In genomic region chr10:80578131-80578750, GRCm38 (mm10) we compare ENCODE assay signal across 8 mouse cellular contexts. TPM values are rescaled to one million over a fixed set of nuclear protein-coding genes. Genes with fewer than 3 reads are reported as not detected.
DNase-seq lines count a peak whose midpoint lies in the region; ATAC-seq lines count a peak whose summit lies in the region.

No protein-coding gene starts in this region.

- H3K27ac ChIP-seq in intestine, embryonic 16.5 days (ENCODE audit: low read length) = peak overlapping the region; percentile 88
- H3K27ac ChIP-seq in liver, embryonic 11.5 days (ENCODE audit: low read depth, low read length) = peak overlapping the region; percentile 95

- ATAC-seq in granulocyte monocyte progenitor cell, adult 5-6 weeks (replicated peaks; ENCODE audit: poor library complexity, severe bottlenecking) = peak; percentile 55
- ATAC-seq in intestine, embryonic 16.5 days = peak; percentile 51
- ATAC-seq in liver, embryonic 11.5 days (replicated peaks; ENCODE audit: low FRiP score) = peak; percentile 65
- peak; percentile 58 for ATAC-seq in monocyte, adult 5-6 weeks (replicated peaks; ENCODE audit: insufficient number of reproducible peaks, low FRiP score, low TSS enrichment, poor library complexity, severe bottlenecking)

- H3K9ac ChIP-seq in intestine, embryonic 16.5 days (ENCODE audit: low read depth, low read length) = peak overlapping the region; percentile 80
- peak overlapping the region; percentile 89 for H3K9ac ChIP-seq in liver, embryonic 11.5 days (ENCODE audit: low read depth, low read length)

- no peaks in the 10 kb centered on the region for H3K9me3 ChIP-seq in intestine, embryonic 16.5 days (ENCODE audit: control insufficient read depth, low read length)
- H3K9me3 ChIP-seq in liver, embryonic 11.5 days (ENCODE audit: control insufficient read depth, low read length) = no peaks in the 10 kb centered on the region

- DNase-seq in 416B (ENCODE audit: low read depth) = peak; percentile 93
- DNase-seq in adrenal gland, adult 8-10 months = peak; percentile 80
- DNase-seq in embryo, embryonic 11.5 days (ENCODE audit: low read depth, low spot score) = peak; percentile 69
- DNase-seq in liver, embryonic 11.5 days (ENCODE audit: low spot score) = peak; percentile 87
- peak; percentile 92 for DNase-seq in splenic B cell, adult 2 months (ENCODE audit: low read depth, low spot score)

- H3K27me3 ChIP-seq in intestine, embryonic 16.5 days (replicated peaks; ENCODE audit: control insufficient read depth, insufficient read depth, low read length) = no peaks in the 10 kb centered on the region
- H3K27me3 ChIP-seq in liver, embryonic 11.5 days (replicated peaks; ENCODE audit: control insufficient read depth, insufficient read depth, low read length) = no peaks in the 10 kb centered on the region
- H3K27me3 ChIP-seq in splenic B cell, adult 2 months (ENCODE audit: control insufficient read depth, insufficient read depth, low read length, poor library complexity, severe bottlenecking) = no peaks in the 10 kb centered on the region

- peaks cover 28% of the 10 kb centered on the region for H3K4me1 ChIP-seq in intestine, embryonic 16.5 days (ENCODE audit: control insufficient read depth, insufficient read depth, low read length)
- H3K4me1 ChIP-seq in liver, embryonic 11.5 days (replicated peaks; ENCODE audit: control insufficient read depth, insufficient read depth, low read length) = peaks cover 40% of the 10 kb centered on the region

- peak overlapping the region; percentile 84 for H3K4me3 ChIP-seq in intestine, embryonic 16.5 days (ENCODE audit: low read length)
- peak overlapping the region; percentile 97 for H3K4me3 ChIP-seq in liver, embryonic 11.5 days (ENCODE audit: low read depth, low read length)

- 0% methylated on average over 29 of the region's 29 CpGs for WGBS in intestine, embryonic 16.5 days
- under 1% methylated on average over 29 of the region's 29 CpGs for WGBS in liver, embryonic 11.5 days

- H3K4me2 ChIP-seq in intestine, embryonic 16.5 days (ENCODE audit: low read depth, low read length) = peak overlapping the region; percentile 98
- H3K4me2 ChIP-seq in liver, embryonic 11.5 days = peak overlapping the region; percentile 97

- no peaks in the 10 kb centered on the region for H3K36me3 ChIP-seq in intestine, embryonic 16.5 days (ENCODE audit: control insufficient read depth, insufficient read depth, low read length)
- peaks cover under 1% of the 10 kb centered on the region; the same call in 1 of the 2 replicates for H3K36me3 ChIP-seq in liver, embryonic 11.5 days (ENCODE audit: control insufficient read depth, insufficient read depth, low read length)
- peaks cover 3% of the 10 kb centered on the region for H3K36me3 ChIP-seq in splenic B cell, adult 2 months (ENCODE audit: control insufficient read depth, insufficient read depth, low read length, poor library complexity, severe bottlenecking)

RNA-seq across cellular contexts. Expression of gene Klf16, which starts 1.1 kb away (rescaled TPM):
- 10 to 100 TPM; 12.7 to 15.4 (median 14.6) TPM for total RNA-seq in adrenal gland, adult 8-10 months (2022)
- 9.3 and 10.1 TPM in 2 replicates for total RNA-seq in granulocyte monocyte progenitor cell, adult 5-6 weeks (2014; fragmentation: Nextera tagmentation)
- 2.8 and 6.8 TPM in 2 replicates for total RNA-seq in granulocyte monocyte progenitor cell, adult 5-6 weeks (2017)
- 7.0 and 7.4 TPM in 2 replicates for polyA plus RNA-seq in intestine, embryonic 16.5 days (2015; fragmentation: Nextera tagmentation; extraction: Ambion mirVana)
- 10.0 and 11.4 TPM in 2 replicates for polyA plus RNA-seq in liver, embryonic 11.5 days (2014; fragmentation: Nextera tagmentation; extraction: Ambion mirVana)
- total RNA-seq in monocyte, adult 5-6 weeks (2017) = 5.1 to 8.5 TPM (median 8.2 TPM) in 3 replicates

RNA-seq across cellular contexts. Expression of gene Abhd17a, which starts 11.9 kb away (rescaled TPM):
- total RNA-seq in adrenal gland, adult 8-10 months (2022) = 100 to 1,000 TPM in 1 of 4 experiments, 10 to 100 TPM in 3; 97.0 to 101 (median 97.8) TPM
- total RNA-seq in granulocyte monocyte progenitor cell, adult 5-6 weeks (2014; fragmentation: Nextera tagmentation) = 27.7 and 36.2 TPM in 2 replicates
- 24.2 and 33.5 TPM in 2 replicates for total RNA-seq in granulocyte monocyte progenitor cell, adult 5-6 weeks (2017)
- 63.1 and 79.7 TPM in 2 replicates for polyA plus RNA-seq in intestine, embryonic 16.5 days (2015; fragmentation: Nextera tagmentation; extraction: Ambion mirVana)
- 89.7 and 96.5 TPM in 2 replicates for polyA plus RNA-seq in liver, embryonic 11.5 days (2014; fragmentation: Nextera tagmentation; extraction: Ambion mirVana)
- total RNA-seq in monocyte, adult 5-6 weeks (2017) = 15.2 to 20.8 TPM (median 17.0 TPM) in 3 replicates

RNA-seq across cellular contexts. Expression of gene Rexo1, which starts 16.9 kb away (rescaled TPM):
- 10 to 100 TPM; 54.2 to 60.1 (median 57.0) TPM for total RNA-seq in adrenal gland, adult 8-10 months (2022)
- 43.7 and 48.2 TPM in 2 replicates for total RNA-seq in granulocyte monocyte progenitor cell, adult 5-6 weeks (2014; fragmentation: Nextera tagmentation)
- total RNA-seq in granulocyte monocyte progenitor cell, adult 5-6 weeks (2017) = 17.5 and 28.8 TPM in 2 replicates
- polyA plus RNA-seq in intestine, embryonic 16.5 days (2015; fragmentation: Nextera tagmentation; extraction: Ambion mirVana) = 21.5 and 21.9 TPM in 2 replicates
- 31.8 and 33.4 TPM in 2 replicates for polyA plus RNA-seq in liver, embryonic 11.5 days (2014; fragmentation: Nextera tagmentation; extraction: Ambion mirVana)
- 21.1 to 32.2 TPM (median 24.1 TPM) in 3 replicates for total RNA-seq in monocyte, adult 5-6 weeks (2017)

RNA-seq across cellular contexts. Expression of gene Scamp4, which starts 24.4 kb away (rescaled TPM):
- total RNA-seq in adrenal gland, adult 8-10 months (2022) = 10 to 100 TPM; 58.7 to 79.9 (median 70.3) TPM
- 40.5 and 72.3 TPM in 2 replicates for total RNA-seq in granulocyte monocyte progenitor cell, adult 5-6 weeks (2014; fragmentation: Nextera tagmentation)
- 10.7 and 11.4 TPM in 2 replicates for total RNA-seq in granulocyte monocyte progenitor cell, adult 5-6 weeks (2017)
- 125 and 127 TPM in 2 replicates for polyA plus RNA-seq in intestine, embryonic 16.5 days (2015; fragmentation: Nextera tagmentation; extraction: Ambion mirVana)
- polyA plus RNA-seq in liver, embryonic 11.5 days (2014; fragmentation: Nextera tagmentation; extraction: Ambion mirVana) = 93.9 and 94.3 TPM in 2 replicates
- 6.0 to 11.2 TPM (median 7.9 TPM) in 3 replicates for total RNA-seq in monocyte, adult 5-6 weeks (2017)

RNA-seq across cellular contexts. Expression of gene Adat3, which starts 24.4 kb away (rescaled TPM):
- 1 to 10 TPM; 1.8 to 4.7 (median 2.9) TPM for total RNA-seq in adrenal gland, adult 8-10 months (2022)
- total RNA-seq in granulocyte monocyte progenitor cell, adult 5-6 weeks (2014; fragmentation: Nextera tagmentation) = 0.79 TPM in 1 of 2 replicates, not detected in the other
- 0.34 and 0.67 TPM in 2 replicates for total RNA-seq in granulocyte monocyte progenitor cell, adult 5-6 weeks (2017)
- 8.4 and 9.4 TPM in 2 replicates for polyA plus RNA-seq in intestine, embryonic 16.5 days (2015; fragmentation: Nextera tagmentation; extraction: Ambion mirVana)
- polyA plus RNA-seq in liver, embryonic 11.5 days (2014; fragmentation: Nextera tagmentation; extraction: Ambion mirVana) = 9.7 TPM in 2 replicates
- total RNA-seq in monocyte, adult 5-6 weeks (2017) = 1.8 TPM in 1 of 3 replicates, not detected in the others

Comparison
In these comparisons a context has a peak if more than half of its experiments do, and no peak if none do; other contexts are left out.
1. Peak in every context shown above with its lines: DNase-seq, ATAC-seq, H3K4me3 ChIP-seq and H3K27ac ChIP-seq.